Mouse (Mus musculus) limb, embryonic 10.5 days (tissue): ENCODE results near the gene Mllt3. TPM values are rescaled to one million over a fixed set of nuclear protein-coding genes. Genes with fewer than 3 reads are reported as not detected.
A peak's percentile ranks its signal among the peaks of the same experiment; 100 is the strongest.

ENCODE experiments used
- DNase-seq: peaks from one replicate; pipeline ENCODE4 v3.0.0-alpha.2; 2017; ENCODE audit warnings: low spot score
- H3K27ac ChIP-seq: fragments of 300-500 bp; sonication (generic); 2 replicates; pipeline ENCODE4 v1.5.1; 2016; ENCODE audit warnings: mild to moderate bottlenecking
- H3K27me3 ChIP-seq: fragments of 300-500 bp; sonication (generic); 2 replicates; pipeline ENCODE4 v1.6.1; 2016; ENCODE audit warnings: low read depth, mild to moderate bottlenecking; ENCODE audit not compliant: poor library complexity, severe bottlenecking
- H3K36me3 ChIP-seq: fragments of 300-500 bp; sonication (generic); 2 replicates; pipeline ENCODE4 v1.6.1; 2016; ENCODE audit warnings: mild to moderate bottlenecking, moderate library complexity
- H3K4me1 ChIP-seq: fragments of 300-500 bp; sonication (generic); 2 replicates; pipeline ENCODE4 v1.6.1; 2016
- H3K4me3 ChIP-seq: fragments of 300-500 bp; sonication (generic); 2 replicates; pipeline ENCODE4 v1.5.1; 2016; ENCODE audit warnings: mild to moderate bottlenecking, moderate library complexity
- H3K9me3 ChIP-seq: fragments of 300-500 bp; sonication (generic); replicated peaks from 2 replicates; pipeline ENCODE4 v1.6.1; 2016; ENCODE audit warnings: mild to moderate bottlenecking
- WGBS: fragments of 180-500 bp; shearing (Covaris S2); methylation state at CpG from one replicate; pipeline ENCODE4 v1.1.7; 2016; 5-methylcytosine and 5-hydroxymethylcytosine counted together
- polyA plus RNA-seq: library from polyadenylated mRNA; unstranded; fragments of >200 nt; fragmentation: Nextera tagmentation; extraction: Ambion mirVana; gene quantifications from 2 replicates; pipeline ENCODE4 v1.2.1, GENCODE M21; 2016

Gene Mllt3
- polyA plus RNA-seq, 1 experiment from 2014 or later: 49.7 TPM

DNA sequence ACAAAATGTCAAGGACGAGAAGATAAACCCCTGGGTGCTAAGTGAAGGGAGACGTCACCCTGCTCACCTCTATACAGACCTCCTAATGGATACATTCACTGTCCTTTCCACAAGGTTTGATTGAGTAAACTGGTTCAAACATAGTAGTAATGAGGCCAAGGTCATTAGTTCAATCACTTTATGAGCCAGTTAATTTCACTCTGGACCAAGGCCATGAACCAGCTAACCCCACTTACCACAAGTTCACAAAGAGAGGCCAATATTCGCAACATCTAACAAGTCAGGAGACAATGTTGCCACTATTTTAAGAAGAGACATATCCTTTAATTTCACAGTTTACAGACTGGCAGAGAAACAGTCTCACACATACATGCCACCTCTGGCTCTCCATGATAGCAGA lies 238.9 kb downstream of the Mllt3 start:
- Histone ChIP-seq H3K36me3 (peaks cover 29% of the 10 kb centered on the region), H3K4me1 (peaks cover 25% of the 10 kb centered on the region), H3K9me3 (no peaks in the 10 kb centered on the region), H3K27ac (no peak overlapping the region), H3K27me3 (no peaks in the 10 kb centered on the region), H3K4me3 (no peak overlapping the region)
- WGBS: 34% methylated on average over 3 of the region's 3 CpGs
- DNase-seq: no peak

DNA sequence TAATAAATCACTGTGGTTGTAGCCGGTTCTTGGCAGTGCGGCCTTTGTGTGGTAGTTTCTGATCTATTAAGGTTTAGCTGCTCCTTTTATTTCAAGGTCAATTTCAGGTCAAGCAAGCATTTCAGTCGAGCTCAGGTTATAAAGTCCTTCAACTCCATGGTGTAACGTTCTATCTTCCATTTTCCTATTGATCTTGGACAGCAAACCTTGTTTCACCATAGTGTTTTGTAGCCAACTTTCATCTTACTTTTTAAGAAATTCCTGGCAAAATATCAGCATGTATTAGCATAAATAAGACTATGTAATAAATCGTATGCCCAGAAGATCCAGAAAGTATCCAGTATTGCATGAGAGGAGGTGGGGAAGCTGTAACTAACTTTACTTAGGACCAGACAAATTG lies 240.7 kb downstream of the Mllt3 start:
- no peak overlapping the region for H3K4me3 ChIP-seq

GRCm38 (mm10) chr4:87789446-87789845 lies 243.7 kb downstream of the Mllt3 start:
- Histone ChIP-seq H3K27ac (no peak overlapping the region), H3K9me3 (no peaks in the 10 kb centered on the region), H3K27me3 (no peaks in the 10 kb centered on the region), H3K4me1 (peaks cover 25% of the 10 kb centered on the region), H3K36me3 (peaks cover 45% of the 10 kb centered on the region), H3K4me3 (no peak overlapping the region)
- no peak for DNase-seq
- WGBS: 92% methylated on average over 7 of the region's 7 CpGs

More for the DNA sequence above, 240.7 kb downstream of the Mllt3 start:
- no peaks in the 10 kb centered on the region for H3K27me3 ChIP-seq
- no peak overlapping the region for H3K27ac ChIP-seq
- 51% methylated on average over 5 of the region's 5 CpGs for WGBS
- H3K4me1 ChIP-seq: peaks cover 25% of the 10 kb centered on the region
- no peak for DNase-seq
- H3K9me3 ChIP-seq: no peaks in the 10 kb centered on the region
- H3K36me3 ChIP-seq: peaks cover 42% of the 10 kb centered on the region

DNA sequence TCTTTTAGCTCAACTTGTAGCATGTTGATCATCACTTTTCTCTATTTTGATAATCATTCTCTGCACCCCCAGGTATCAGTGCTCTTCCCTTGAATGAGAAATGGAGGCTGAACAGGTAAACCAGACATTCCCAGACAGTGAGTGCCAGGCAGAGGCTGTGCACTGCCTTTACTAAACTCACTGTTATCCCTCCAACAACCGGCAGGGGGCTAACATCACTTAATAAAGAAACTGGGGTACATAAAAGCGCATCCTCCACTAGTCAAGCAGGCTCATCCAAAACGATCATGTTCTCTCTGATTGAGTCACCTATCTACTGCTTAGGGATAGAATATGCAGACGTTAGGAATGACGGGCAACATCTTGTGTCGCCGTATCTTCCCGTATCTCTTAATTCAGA lies 244.5 kb downstream of the Mllt3 start:
- no peak overlapping the region for H3K27ac ChIP-seq
- no peaks in the 10 kb centered on the region for H3K27me3 ChIP-seq
- H3K4me1 ChIP-seq: peaks cover 17% of the 10 kb centered on the region
- no peak for DNase-seq
- H3K4me3 ChIP-seq: no peak overlapping the region
- peaks cover 50% of the 10 kb centered on the region for H3K36me3 ChIP-seq
- WGBS: 75% methylated on average over 8 of the region's 8 CpGs
- H3K9me3 ChIP-seq: no peaks in the 10 kb centered on the region

DNA sequence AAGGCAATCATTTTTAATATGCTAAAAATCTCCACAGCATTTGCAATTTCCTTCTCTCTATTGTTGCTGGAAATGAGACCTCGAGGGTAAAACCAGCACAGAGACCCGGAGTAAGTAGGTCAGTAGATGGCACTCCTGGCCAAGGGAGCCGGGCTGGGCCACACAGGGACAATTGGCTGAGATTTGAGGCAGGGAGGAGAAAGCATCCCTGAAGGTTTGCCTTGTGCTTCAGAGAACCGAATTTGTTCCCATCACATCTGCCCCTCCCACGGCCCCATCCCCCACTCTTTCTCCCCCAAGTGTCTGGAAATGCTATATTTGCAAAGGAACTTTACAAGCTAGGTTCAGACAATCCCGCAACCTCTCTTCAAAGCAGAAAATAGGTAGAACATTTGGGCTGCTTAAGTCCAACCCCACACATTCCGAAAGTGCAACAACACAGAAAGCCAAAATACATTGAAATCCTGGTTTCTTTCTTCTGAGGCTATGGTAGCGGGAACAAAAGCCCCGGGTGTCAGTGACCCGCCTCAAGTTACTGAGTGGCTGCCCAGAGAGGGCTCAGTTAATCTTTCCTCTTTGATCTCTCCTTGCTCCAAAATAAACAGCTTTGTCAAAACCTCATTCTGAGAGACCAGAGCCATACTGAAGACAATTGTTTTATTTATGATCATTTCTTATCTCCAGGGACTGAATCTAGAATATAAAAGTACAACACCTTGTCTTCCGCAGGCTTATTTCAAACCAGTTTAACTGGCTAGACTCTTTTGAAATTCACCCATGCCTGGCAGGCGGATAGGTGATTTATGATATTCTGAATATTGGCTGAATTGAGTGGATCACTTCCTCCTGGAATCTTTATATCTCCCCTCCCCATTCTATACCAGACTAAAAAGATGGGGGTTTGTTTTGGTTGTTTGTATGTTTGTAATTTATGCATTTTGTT lies 247.8 kb downstream of the Mllt3 start:
- Histone ChIP-seq H3K4me3 (no peak overlapping the region), H3K27ac (peak overlapping the region; percentile 61)

GRCm38 (mm10) chr4:87783809-87784208 lies 249.4 kb downstream of the Mllt3 start:
- H3K4me1 ChIP-seq: peaks cover 15% of the 10 kb centered on the region

More for the DNA sequence above, 247.8 kb downstream of the Mllt3 start:
- WGBS: 10% methylated on average over 12 of the region's 12 CpGs
- Histone ChIP-seq H3K4me1 (peaks cover 15% of the 10 kb centered on the region), H3K27me3 (no peaks in the 10 kb centered on the region), H3K9me3 (no peaks in the 10 kb centered on the region), H3K36me3 (peaks cover 50% of the 10 kb centered on the region)
- peak; percentile 59 for DNase-seq

DNA sequence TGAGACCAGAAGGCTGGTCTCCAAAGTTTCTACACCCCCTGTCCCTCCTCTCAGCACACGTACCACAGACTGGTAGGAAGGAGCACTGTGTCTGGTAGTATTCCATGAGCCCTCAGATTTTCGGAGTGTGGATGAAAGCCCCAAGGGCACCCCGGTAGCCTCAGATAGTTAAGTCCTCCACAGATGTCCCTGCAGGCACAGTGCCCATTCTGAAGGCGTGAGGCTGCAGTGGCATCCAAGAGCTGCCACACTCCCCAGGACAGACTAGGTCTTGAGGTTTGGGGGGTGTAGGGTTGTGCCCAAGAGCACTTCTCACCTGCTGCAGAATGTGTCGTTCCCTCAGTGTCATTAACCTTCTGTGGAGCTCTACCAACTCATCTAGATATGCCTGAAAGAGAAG lies 251.2 kb downstream of the Mllt3 start:
- WGBS: 92% methylated on average over 5 of the region's 5 CpGs
- no peak for DNase-seq
- Histone ChIP-seq H3K36me3 (peaks cover 29% of the 10 kb centered on the region), H3K4me1 (peaks cover 15% of the 10 kb centered on the region), H3K27me3 (no peaks in the 10 kb centered on the region), H3K9me3 (no peaks in the 10 kb centered on the region), H3K27ac (no peak overlapping the region), H3K4me3 (no peak overlapping the region)

More at GRCm38 (mm10) chr4:87783809-87784208, 249.4 kb downstream of the Mllt3 start:
- DNase-seq: no peak
- Histone ChIP-seq H3K9me3 (no peaks in the 10 kb centered on the region), H3K27ac (no peak overlapping the region), H3K36me3 (peaks cover 41% of the 10 kb centered on the region), H3K4me3 (no peak overlapping the region), H3K27me3 (no peaks in the 10 kb centered on the region)
- WGBS: 85% methylated on average over 2 of the region's 2 CpGs

GRCm38 (mm10) chr4:87775721-87776120 lies 257.4 kb downstream of the Mllt3 start:
- 95% methylated on average over 2 of the region's 2 CpGs for WGBS
- Histone ChIP-seq H3K4me3 (no peak overlapping the region), H3K27ac (no peak overlapping the region), H3K36me3 (peaks cover 27% of the 10 kb centered on the region), H3K4me1 (no peaks in the 10 kb centered on the region), H3K9me3 (no peaks in the 10 kb centered on the region), H3K27me3 (no peaks in the 10 kb centered on the region)
- DNase-seq: no peak

DNA sequence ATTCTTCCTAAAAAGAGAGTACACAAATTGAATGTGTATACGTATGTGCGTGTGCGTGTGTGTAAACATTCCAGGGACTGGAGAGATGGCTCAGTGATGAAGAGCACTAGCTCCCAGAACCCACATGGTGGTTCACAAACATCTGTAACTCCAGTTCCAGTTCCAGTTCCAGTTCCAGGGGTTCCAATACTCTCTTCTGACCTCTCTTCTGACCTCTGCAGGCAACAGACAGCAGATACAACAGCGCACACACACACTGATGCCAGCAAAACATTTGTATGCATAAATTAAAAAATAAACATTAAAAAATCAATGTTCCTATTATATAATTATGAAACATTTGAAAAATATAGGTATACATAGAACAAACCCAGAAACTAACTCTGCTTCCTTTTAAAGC lies 258.6 kb downstream of the Mllt3 start:
- no peak for DNase-seq
- peaks cover 23% of the 10 kb centered on the region for H3K36me3 ChIP-seq
- no peak overlapping the region for H3K4me3 ChIP-seq
- H3K9me3 ChIP-seq: no peaks in the 10 kb centered on the region
- no peaks in the 10 kb centered on the region for H3K27me3 ChIP-seq
- WGBS: 84% methylated on average over 4 of the region's 4 CpGs
- H3K4me1 ChIP-seq: no peaks in the 10 kb centered on the region
- H3K27ac ChIP-seq: no peak overlapping the region

- H3K27me3 ChIP-seq: no peaks in the 10 kb centered on the region
- H3K9me3 ChIP-seq: no peaks in the 10 kb centered on the region
- H3K27ac ChIP-seq: peak overlapping the region; percentile 68
- H3K4me1 ChIP-seq: peaks cover 18% of the 10 kb centered on the region
- no peak overlapping the region for H3K4me3 ChIP-seq
- 36% methylated on average over 11 of the region's 11 CpGs for WGBS
- peaks cover under 1% of the 10 kb centered on the region for H3K36me3 ChIP-seq
- peak; percentile 60 for DNase-seq
Observed at GRCm38 (mm10) chr4:87767711-87768561, 265.2 kb downstream of the Mllt3 start.

- H3K27ac ChIP-seq: no peak overlapping the region
Observed at GRCm38 (mm10) chr4:87765729-87766128, 267.4 kb downstream of the Mllt3 start.

GRCm38 (mm10) chr4:87761075-87761474 lies 272.1 kb downstream of the Mllt3 start:
- Histone ChIP-seq H3K27ac (no peak overlapping the region), H3K36me3 (no peaks in the 10 kb centered on the region), H3K4me3 (no peak overlapping the region), H3K27me3 (no peaks in the 10 kb centered on the region), H3K9me3 (no peaks in the 10 kb centered on the region), H3K4me1 (no peaks in the 10 kb centered on the region)
- WGBS: 87% methylated on average over 2 of the region's 2 CpGs
- no peak for DNase-seq

More at GRCm38 (mm10) chr4:87765729-87766128, 267.4 kb downstream of the Mllt3 start:
- Histone ChIP-seq H3K4me3 (no peak overlapping the region), H3K9me3 (no peaks in the 10 kb centered on the region), H3K36me3 (no peaks in the 10 kb centered on the region), H3K4me1 (peaks cover 18% of the 10 kb centered on the region), H3K27me3 (no peaks in the 10 kb centered on the region)
- WGBS: 47% methylated on average over 3 of the region's 3 CpGs
- no peak for DNase-seq

DNA sequence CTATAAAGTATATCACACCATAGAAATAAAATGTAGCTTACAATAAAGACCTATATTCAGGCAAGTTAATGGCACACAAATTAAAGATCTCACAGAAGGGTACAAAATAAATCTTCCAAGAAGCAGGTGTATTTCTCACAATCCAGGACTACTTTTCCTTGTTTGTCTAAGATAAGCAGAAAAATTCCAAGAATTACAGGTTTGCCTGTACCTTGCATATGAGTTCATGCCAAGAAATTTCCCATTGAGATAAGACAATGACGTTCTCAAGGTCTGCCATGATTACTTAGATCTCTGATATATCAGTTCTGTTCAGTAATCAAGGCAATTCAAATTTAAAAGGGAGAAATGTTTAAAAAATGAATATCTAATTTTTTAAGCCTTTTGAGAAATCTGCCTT lies 272.9 kb downstream of the Mllt3 start:
- DNase-seq: no peak
- no peaks in the 10 kb centered on the region for H3K36me3 ChIP-seq
- H3K9me3 ChIP-seq: no peaks in the 10 kb centered on the region
- H3K27me3 ChIP-seq: no peaks in the 10 kb centered on the region
- no peaks in the 10 kb centered on the region for H3K4me1 ChIP-seq
- no peak overlapping the region for H3K4me3 ChIP-seq
- H3K27ac ChIP-seq: no peak overlapping the region
- WGBS: 90% methylated on average over 1 of the region's 1 CpGs
